Mouse (Mus musculus): ENCODE measurements around the gene Zfp597.
A peak's percentile ranks its signal among the peaks of the same experiment; 100 is the strongest.
"Not testable (repeated sequence)": the region's sequence is repeated elsewhere in the genome, so short reads cannot be mapped to it uniquely, and the experiment has no call there.

Gene Zfp597

GRCm38 (mm10) chr16:3855776-3856175, 28.6 kb downstream of the Zfp597 start:
- peak; percentile 46 for DNase-seq (ENCODE audit: low read depth)

GRCm38 (mm10) chr16:3854437-3855182, 29.8 kb downstream of the Zfp597 start:
- DNase-seq (ENCODE audit: low read depth), result no peak

GRCm38 (mm10) chr16:3852586-3852985, 31.8 kb downstream of the Zfp597 start:
- no peak for DNase-seq (ENCODE audit: low read depth)

- DNase-seq (ENCODE audit: low read depth), result not testable (repeated sequence)
Observed at GRCm38 (mm10) chr16:3851301-3851700, 33.1 kb downstream of the Zfp597 start.

GRCm38 (mm10) chr16:3848416-3848815, 35.9 kb downstream of the Zfp597 start:
- DNase-seq (ENCODE audit: low read depth), result peak; percentile 32

- peak; percentile 24 for DNase-seq (ENCODE audit: low read depth)
Observed at GRCm38 (mm10) chr16:3847871-3848270, 36.5 kb downstream of the Zfp597 start.

GRCm38 (mm10) chr16:3846711-3847518, 37.4 kb downstream of the Zfp597 start, which contains the start of gene Zfp174:
Gene Zfp174, plus strand, starts transcription at chr16:3847268.
- DNase-seq (ENCODE audit: low read depth), result peak; percentile 97

- no peak for DNase-seq (ENCODE audit: low read depth)
Observed at GRCm38 (mm10) chr16:3843796-3844195, 40.6 kb downstream of the Zfp597 start.

GRCm38 (mm10) chr16:3842989-3843388, 41.4 kb downstream of the Zfp597 start:
- no peak for DNase-seq (ENCODE audit: low read depth)

GRCm38 (mm10) chr16:3839157-3839885, 45.0 kb downstream of the Zfp597 start:
- peak; percentile 64 for DNase-seq (ENCODE audit: low read depth)

- no peak for DNase-seq (ENCODE audit: low read depth)
Observed at GRCm38 (mm10) chr16:3835461-3835860, 48.9 kb downstream of the Zfp597 start.

GRCm38 (mm10) chr16:3830588-3831109, 53.7 kb downstream of the Zfp597 start, which contains the start of gene Olfr15:
Gene Olfr15, plus strand, starts transcription at chr16:3830878.
- DNase-seq (ENCODE audit: low read depth), result peak; percentile 35

GRCm38 (mm10) chr16:3829727-3830126, 54.6 kb downstream of the Zfp597 start:
- peak; percentile 26 for DNase-seq (ENCODE audit: low read depth)

GRCm38 (mm10) chr16:3828021-3828420, 56.3 kb downstream of the Zfp597 start:
- no peak for DNase-seq (ENCODE audit: low read depth)

GRCm38 (mm10) chr16:3820202-3820601, 64.2 kb downstream of the Zfp597 start:
- DNase-seq (ENCODE audit: low read depth), result no peak

- DNase-seq (ENCODE audit: low read depth), result not testable (repeated sequence)
Observed at GRCm38 (mm10) chr16:3814667-3815066, 69.7 kb downstream of the Zfp597 start.
